Mouse (Mus musculus) forebrain, embryonic 14.5 days (tissue): ENCODE results near the gene Plin2. TPM values are rescaled to one million over a fixed set of nuclear protein-coding genes. Genes with fewer than 3 reads are reported as not detected.

Source experiments
- ATAC-seq: fragments of 200-750 bp; cut with Nextera tagmentation; 2 replicates; pipeline ENCODE4 v1.8.0; 2017; ENCODE audit warnings: mild to moderate bottlenecking, moderate library complexity
- DNase-seq: peaks from one replicate; pipeline ENCODE4 v3.0.0-alpha.2; 2015; ENCODE audit warnings: low spot score
- H3K27ac ChIP-seq: fragments of 300-500 bp; sonication (generic); 2 replicates; pipeline ENCODE4 v1.5.1; 2014; ENCODE audit warnings: low read depth, mild to moderate bottlenecking, control low read depth, low read length, moderate library complexity
- H3K27me3 ChIP-seq: fragments of 300-500 bp; sonication (generic); replicated peaks from 2 replicates; pipeline ENCODE4 v1.6.1; 2014; ENCODE audit warnings: low read length, control low read depth, mixed read lengths; ENCODE audit not compliant: control insufficient read depth, insufficient read depth
- H3K36me3 ChIP-seq: fragments of 300-500 bp; sonication (generic); 2 replicates; pipeline ENCODE4 v1.6.1; 2014; ENCODE audit warnings: low read length, control low read depth; ENCODE audit not compliant: control insufficient read depth, insufficient read depth
- H3K4me1 ChIP-seq: fragments of 300-500 bp; sonication (generic); 2 replicates; pipeline ENCODE4 v1.6.1; 2014; ENCODE audit warnings: antibody characterized with exemption, low read length, control low read depth; ENCODE audit not compliant: control insufficient read depth, insufficient read depth
- H3K4me2 ChIP-seq: fragments of 300-500 bp; sonication (generic); 2 replicates; pipeline ENCODE4 v1.6.1; 2014; ENCODE audit warnings: mild to moderate bottlenecking, control low read depth, low read length
- H3K4me3 ChIP-seq: fragments of 300-500 bp; sonication (generic); 2 replicates; pipeline ENCODE4 v1.5.1; 2014; ENCODE audit warnings: low read depth, low read length, control low read depth
- H3K9ac ChIP-seq: fragments of 300-500 bp; sonication (generic); 2 replicates; pipeline ENCODE4 v1.6.1; 2014; ENCODE audit warnings: mild to moderate bottlenecking, low read length, control low read depth, moderate library complexity
- H3K9me3 ChIP-seq: fragments of 300-500 bp; sonication (generic); replicated peaks from 2 replicates; pipeline ENCODE4 v1.6.1; 2016; ENCODE audit warnings: low read length, control low read depth, mixed read lengths; ENCODE audit not compliant: control insufficient read depth
- WGBS: fragments of 180-500 bp; shearing (Covaris S2); extraction: QIAGEN DNeasy Blood & Tissue Kit; methylation state at CpG from one replicate; pipeline ENCODE4 v1.1.7; 2014; 5-methylcytosine and 5-hydroxymethylcytosine counted together
- polyA plus RNA-seq: library from polyadenylated mRNA; unstranded; fragments of >200 nt; fragmentation: Nextera tagmentation; extraction: Ambion mirVana; gene quantifications from 2 replicates; pipeline ENCODE4 v1.2.1, GENCODE M21; 2014

Plin2 gene
- polyA plus RNA-seq: 49.4 and 58.5 TPM in 2 replicates

- DNase-seq (peak; percentile 56), ATAC-seq (peak; percentile 90)
- Histone ChIP-seq H3K9ac (peak within 1 kb of the TSS; percentile 73), H3K27me3 (no peaks in the 10 kb centered on the region), H3K27ac (no peak within 1 kb of the TSS; the same call in 1 of the 2 replicates), H3K4me1 (peaks cover 8% of the 10 kb centered on the region; the same call in 1 of the 2 replicates), H3K4me2 (peak within 1 kb of the TSS; percentile 71), H3K4me3 (peak within 1 kb of the TSS; percentile 54), H3K9me3 (no peaks in the 10 kb centered on the region), H3K36me3 (no peaks in the 10 kb centered on the region; the same call in 1 of the 2 replicates)
- WGBS: 1% methylated on average over 18 of the region's 18 CpGs
Measured at GRCm38 (mm10) chr4:86669780-86670201, at the start of gene Plin2. TSS of gene Plin2 (minus strand) at chr4:86670060.

- no peak overlapping the region for H3K4me2 ChIP-seq
- DNase-seq (no peak), ATAC-seq (no peak)
- no peaks in the 10 kb centered on the region for H3K4me1 ChIP-seq
- no peaks in the 10 kb centered on the region for H3K36me3 ChIP-seq
- H3K27me3 ChIP-seq: no peaks in the 10 kb centered on the region
- WGBS: 83% methylated on average over 4 of the region's 4 CpGs
- H3K9ac ChIP-seq: no peak overlapping the region
- H3K27ac ChIP-seq: no peak overlapping the region
- H3K9me3 ChIP-seq: no peaks in the 10 kb centered on the region
- no peak overlapping the region for H3K4me3 ChIP-seq
Measured at GRCm38 (mm10) chr4:86718878-86719577, 49.2 kb upstream of the Plin2 start.

GRCm38 (mm10) chr4:86717176-86717575 lies 47.3 kb upstream of the Plin2 start:
- H3K4me3 ChIP-seq: no peak overlapping the region
- H3K4me1 ChIP-seq: no peaks in the 10 kb centered on the region
- H3K27ac ChIP-seq: no peak overlapping the region
- no peak overlapping the region for H3K9ac ChIP-seq
- ATAC-seq (no peak), DNase-seq (peak; percentile 29)
- WGBS: 90% methylated on average over 1 of the region's 1 CpGs
- no peaks in the 10 kb centered on the region for H3K9me3 ChIP-seq
- no peak overlapping the region for H3K4me2 ChIP-seq
- no peaks in the 10 kb centered on the region for H3K36me3 ChIP-seq
- no peaks in the 10 kb centered on the region for H3K27me3 ChIP-seq

GRCm38 (mm10) chr4:86715341-86715740 lies 45.5 kb upstream of the Plin2 start:
- no peaks in the 10 kb centered on the region for H3K36me3 ChIP-seq
- no peak for DNase-seq
- 95% methylated on average over 1 of the region's 1 CpGs for WGBS
- H3K4me1 ChIP-seq: no peaks in the 10 kb centered on the region
- H3K27ac ChIP-seq: no peak overlapping the region
- no peak overlapping the region for H3K4me3 ChIP-seq
- no peaks in the 10 kb centered on the region for H3K27me3 ChIP-seq
- no peaks in the 10 kb centered on the region for H3K9me3 ChIP-seq
- no peak overlapping the region for H3K9ac ChIP-seq
- no peak for ATAC-seq
- H3K4me2 ChIP-seq: no peak overlapping the region

GRCm38 (mm10) chr4:86713518-86713917 lies 43.7 kb upstream of the Plin2 start:
- 84% methylated on average over 2 of the region's 2 CpGs for WGBS
- no peak overlapping the region for H3K4me3 ChIP-seq

GRCm38 (mm10) chr4:86712751-86713195 lies 42.9 kb upstream of the Plin2 start:
- H3K4me1 ChIP-seq: no peaks in the 10 kb centered on the region
- no peak overlapping the region for H3K4me3 ChIP-seq
- no peaks in the 10 kb centered on the region for H3K27me3 ChIP-seq
- whole genome bisulfite sequencing: 81% methylated on average over 12 of the region's 12 CpGs
- H3K27ac ChIP-seq: no peak overlapping the region
- no peak overlapping the region for H3K4me2 ChIP-seq
- H3K36me3 ChIP-seq: no peaks in the 10 kb centered on the region
- no peak for ATAC-seq
- H3K9ac ChIP-seq: no peak overlapping the region
- H3K9me3 ChIP-seq: no peaks in the 10 kb centered on the region
- peak; percentile 20 for DNase-seq

More at GRCm38 (mm10) chr4:86713518-86713917, 43.7 kb upstream of the Plin2 start:
- Histone ChIP-seq H3K27ac (no peak overlapping the region), H3K4me1 (no peaks in the 10 kb centered on the region), H3K27me3 (no peaks in the 10 kb centered on the region), H3K4me2 (no peak overlapping the region), H3K36me3 (no peaks in the 10 kb centered on the region), H3K9ac (no peak overlapping the region), H3K9me3 (no peaks in the 10 kb centered on the region)
- no peak for DNase-seq
- ATAC-seq: no peak

- no peaks in the 10 kb centered on the region for H3K4me1 ChIP-seq
- H3K4me3 ChIP-seq: no peak overlapping the region
- H3K36me3 ChIP-seq: no peaks in the 10 kb centered on the region
- H3K27me3 ChIP-seq: no peaks in the 10 kb centered on the region
- no peak for ATAC-seq
- no peak overlapping the region for H3K27ac ChIP-seq
- WGBS: 74% methylated on average over 4 of the region's 4 CpGs
- DNase-seq: no peak
- no peaks in the 10 kb centered on the region for H3K9me3 ChIP-seq
- H3K9ac ChIP-seq: no peak overlapping the region
- no peak overlapping the region for H3K4me2 ChIP-seq
Measured at GRCm38 (mm10) chr4:86710666-86711215, 40.9 kb upstream of the Plin2 start.

GRCm38 (mm10) chr4:86710034-86710650 lies 40.3 kb upstream of the Plin2 start:
- H3K4me2 ChIP-seq: no peak overlapping the region
- H3K27me3 ChIP-seq: no peaks in the 10 kb centered on the region
- H3K36me3 ChIP-seq: no peaks in the 10 kb centered on the region
- no peaks in the 10 kb centered on the region for H3K4me1 ChIP-seq
- DNase-seq (no peak), ATAC-seq (no peak)
- 68% methylated on average over 6 of the region's 6 CpGs for WGBS
- H3K27ac ChIP-seq: no peak overlapping the region
- H3K9ac ChIP-seq: no peak overlapping the region
- H3K4me3 ChIP-seq: no peak overlapping the region
- no peaks in the 10 kb centered on the region for H3K9me3 ChIP-seq

GRCm38 (mm10) chr4:86708801-86709200 lies 38.9 kb upstream of the Plin2 start:
- no peak overlapping the region for H3K4me2 ChIP-seq
- ATAC-seq (no peak), DNase-seq (no peak)
- H3K9me3 ChIP-seq: no peaks in the 10 kb centered on the region
- no peak overlapping the region for H3K4me3 ChIP-seq
- no peaks in the 10 kb centered on the region for H3K36me3 ChIP-seq
- H3K4me1 ChIP-seq: no peaks in the 10 kb centered on the region
- no peak overlapping the region for H3K9ac ChIP-seq
- no peak overlapping the region for H3K27ac ChIP-seq
- WGBS: 48% methylated on average over 1 of the region's 1 CpGs
- no peaks in the 10 kb centered on the region for H3K27me3 ChIP-seq
